Mouse (Mus musculus): ENCODE measurements around the gene Aipl1.
A peak's percentile ranks its signal among the peaks of the same experiment; 100 is the strongest.

Gene Aipl1

GRCm38 (mm10) chr11:72050168-72050894, 13.0 kb upstream of the Aipl1 start:
- no peak for DNase-seq (ENCODE audit: low spot score in 2 of 2)

- DNase-seq (ENCODE audit: low spot score in 2 of 2) = no peak
Observed at GRCm38 (mm10) chr11:72049171-72049759, 12.0 kb upstream of the Aipl1 start.

GRCm38 (mm10) chr11:72048730-72049129, 11.4 kb upstream of the Aipl1 start:
- no peak for DNase-seq (ENCODE audit: low spot score in 2 of 2)

GRCm38 (mm10) chr11:72044231-72044630, 6.9 kb upstream of the Aipl1 start:
- DNase-seq (ENCODE audit: low spot score in 2 of 2) = no peak

GRCm38 (mm10) chr11:72042631-72043030, 5.3 kb upstream of the Aipl1 start:
- no peak for DNase-seq (ENCODE audit: low spot score in 2 of 2)

- DNase-seq (ENCODE audit: low spot score in 2 of 2) = peak; percentile 54 to 84
Observed at GRCm38 (mm10) chr11:72041768-72042607, 4.7 kb upstream of the Aipl1 start, which contains the start of gene Pimreg. Gene Pimreg (plus strand): TSS chr11:72042032.

- no peak for DNase-seq (ENCODE audit: low spot score in 2 of 2)
Observed at GRCm38 (mm10) chr11:72041290-72041767, 4.0 kb upstream of the Aipl1 start.

GRCm38 (mm10) chr11:72039599-72040386, 2.5 kb upstream of the Aipl1 start:
- DNase-seq (ENCODE audit: low spot score in 2 of 2) = no peak

GRCm38 (mm10) chr11:72037996-72038395, 687 bp upstream of the Aipl1 start:
- DNase-seq (ENCODE audit: low spot score in 2 of 2) = peak; percentile 54 to 79

- no peak for DNase-seq (ENCODE audit: low spot score in 2 of 2)
Observed at GRCm38 (mm10) chr11:72032589-72032988, 4.7 kb downstream of the Aipl1 start.

- no peak for DNase-seq (ENCODE audit: low spot score in 2 of 2)
Observed at GRCm38 (mm10) chr11:72032091-72032490, 5.2 kb downstream of the Aipl1 start.

GRCm38 (mm10) chr11:72031353-72031752, 6.0 kb downstream of the Aipl1 start:
- no peak for DNase-seq (ENCODE audit: low spot score in 2 of 2)

GRCm38 (mm10) chr11:72029143-72029542, 8.2 kb downstream of the Aipl1 start:
- DNase-seq (ENCODE audit: low spot score in 2 of 2) = no peak

- no peak for DNase-seq (ENCODE audit: low spot score in 2 of 2)
Observed at GRCm38 (mm10) chr11:72027836-72028235, 9.5 kb downstream of the Aipl1 start.

- DNase-seq (ENCODE audit: low spot score in 2 of 2) = no peak
Observed at GRCm38 (mm10) chr11:72026516-72026915, 10.8 kb downstream of the Aipl1 start.

GRCm38 (mm10) chr11:72025843-72026242, 11.5 kb downstream of the Aipl1 start:
- DNase-seq (ENCODE audit: low spot score in 2 of 2) = peak in 1 of 2 experiments; percentile 30

GRCm38 (mm10) chr11:72024193-72024781, 13.0 kb downstream of the Aipl1 start:
- DNase-seq (ENCODE audit: low spot score in 2 of 2) = peak; percentile 22 to 66

GRCm38 (mm10) chr11:72023581-72023980, 13.7 kb downstream of the Aipl1 start:
- DNase-seq (ENCODE audit: low spot score in 2 of 2) = peak in 1 of 2 experiments; percentile 29

- DNase-seq (ENCODE audit: low spot score in 2 of 2) = no peak
Observed at GRCm38 (mm10) chr11:72022827-72023226, 14.5 kb downstream of the Aipl1 start.

GRCm38 (mm10) chr11:72021015-72021414, 16.3 kb downstream of the Aipl1 start:
- no peak for DNase-seq (ENCODE audit: low spot score in 2 of 2)

GRCm38 (mm10) chr11:72017253-72017601, 20.1 kb downstream of the Aipl1 start:
- DNase-seq (ENCODE audit: low spot score in 2 of 2) = no peak

Data from spleen, postnatal 10 days (tissue).